7 mouse cellular contexts compared by ENCODE assay signal in the genomic region with DNA sequence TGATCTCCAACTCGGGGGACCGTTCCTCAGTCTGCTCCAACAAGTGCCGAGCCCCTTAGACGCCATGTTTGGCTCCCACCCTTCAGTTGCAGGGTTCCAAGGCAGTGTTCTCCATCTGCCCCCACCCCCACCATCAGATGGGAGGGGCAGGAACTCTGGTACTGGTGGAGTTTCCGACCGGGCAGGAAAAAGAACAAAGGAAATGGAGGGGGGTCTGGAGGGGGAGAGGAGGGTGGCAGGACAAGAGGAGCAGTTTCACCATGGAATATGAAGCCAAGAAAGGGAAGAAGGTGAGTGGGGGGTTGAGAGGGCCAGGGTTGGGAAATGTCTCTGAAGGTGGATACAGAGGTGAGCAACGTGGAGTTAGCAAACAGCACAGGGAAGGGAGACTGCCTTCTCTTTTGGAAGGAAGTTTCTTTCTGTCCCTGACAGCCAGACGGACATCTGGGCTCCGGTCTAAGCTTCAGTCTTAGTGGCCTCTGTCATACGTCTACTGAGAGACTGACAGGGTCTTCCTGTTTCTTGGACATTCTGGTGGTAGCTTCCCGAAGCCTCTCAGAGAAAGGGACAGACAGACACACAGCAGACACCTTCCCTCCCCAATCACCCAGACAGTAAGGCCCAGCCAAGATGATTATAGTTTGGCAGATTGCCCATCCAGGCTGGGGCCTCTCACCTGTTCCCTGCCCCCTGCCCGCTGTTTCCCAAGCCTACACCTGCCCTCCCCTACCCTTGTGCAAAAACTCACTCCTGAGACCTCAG. TPM values are rescaled to one million over a fixed set of nuclear protein-coding genes. Genes with fewer than 3 reads are reported as not detected.
A peak's percentile ranks its signal among the peaks of the same experiment; 100 is the strongest.
DNase-seq lines count a peak whose midpoint lies in the region; ATAC-seq lines count a peak whose summit lies in the region.

A gene (plus strand): TSS at position 209 of the 762 bp plus-strand sequence.

- ATAC-seq in embryonic facial prominence, embryonic 13.5 days (ENCODE audit: insufficient number of reproducible peaks, insufficient read depth, low FRiP score, low TSS enrichment, low read depth): 0 out of 2 replicates have a peak, but pooled peaks have one; percentile 20
- ATAC-seq in lung, embryonic 15.5 days (ENCODE audit: borderline replicate concordance, extremely low read depth, low FRiP score, low TSS enrichment): peak; percentile 66

- 0 out of 2 replicates have a peak within 1 kb of the TSS, but pooled peaks have one; percentile 1 for H3K4me2 ChIP-seq in embryonic facial prominence, embryonic 13.5 days
- peak within 1 kb of the TSS; percentile 37 for H3K4me2 ChIP-seq in lung, embryonic 15.5 days

- H3K9me3 ChIP-seq in embryonic facial prominence, embryonic 13.5 days: no peaks in the 10 kb centered on the region
- no peaks in the 10 kb centered on the region for H3K9me3 ChIP-seq in lung, embryonic 15.5 days

- no peaks in the 10 kb centered on the region for H3K4me1 ChIP-seq in embryonic facial prominence, embryonic 13.5 days
- H3K4me1 ChIP-seq in lung, embryonic 15.5 days: no peaks in the 10 kb centered on the region

- 45% methylated on average over 12 of the region's 12 CpGs for WGBS in embryonic facial prominence, embryonic 13.5 days
- 34% methylated on average over 12 of the region's 12 CpGs for WGBS in lung, embryonic 15.5 days

- DNase-seq in adrenal gland, postnatal 14 days: peak; percentile 60
- DNase-seq in kidney, adult 18-20 months: peak; percentile 61
- no peak for DNase-seq in testis, postnatal 14 days (ENCODE audit: low spot score)
- DNase-seq in spleen, postnatal 4 days (ENCODE audit: low spot score in 2 of 2): no peak
- no peak for DNase-seq in spleen, postnatal 14 days (ENCODE audit: low spot score in 2 of 2)

- H3K9ac ChIP-seq in embryonic facial prominence, embryonic 13.5 days: 0 out of 2 replicates have a peak within 1 kb of the TSS, but pooled peaks have one; percentile 27
- no peak within 1 kb of the TSS for H3K9ac ChIP-seq in lung, embryonic 15.5 days

- peaks cover 52% of the 10 kb centered on the region for H3K27me3 ChIP-seq in embryonic facial prominence, embryonic 13.5 days
- peaks cover 29% of the 10 kb centered on the region for H3K27me3 ChIP-seq in lung, embryonic 15.5 days

- no peak within 1 kb of the TSS for H3K27ac ChIP-seq in embryonic facial prominence, embryonic 13.5 days
- H3K27ac ChIP-seq in lung, embryonic 15.5 days: peak within 1 kb of the TSS; percentile 46

- no peaks in the 10 kb centered on the region for H3K36me3 ChIP-seq in embryonic facial prominence, embryonic 13.5 days
- H3K36me3 ChIP-seq in lung, embryonic 15.5 days: no peaks in the 10 kb centered on the region

- H3K4me3 ChIP-seq in embryonic facial prominence, embryonic 13.5 days: no peak within 1 kb of the TSS
- peak within 1 kb of the TSS; percentile 16 for H3K4me3 ChIP-seq in lung, embryonic 15.5 days

RNA-seq across cellular contexts. Expression of the gene that starts here (rescaled TPM):
- 15.3 and 21.3 TPM in 2 replicates for total RNA-seq in adrenal gland, postnatal 14 days (2021)
- 1.7 and 2.0 TPM in 2 replicates for polyA plus RNA-seq in embryonic facial prominence, embryonic 13.5 days (2015; fragmentation: Nextera tagmentation; extraction: Ambion mirVana)
- polyA plus RNA-seq in lung, embryonic 15.5 days (2015; fragmentation: Nextera tagmentation; extraction: Ambion mirVana): 5.3 TPM in 2 replicates

Comparison
In these comparisons a context has a peak if more than half of its experiments do, and no peak if none do; other contexts are left out.
1. DNase-seq: peak in adrenal gland, postnatal 14 days (single experiment) and kidney, adult 18-20 months (single experiment); none in testis, postnatal 14 days (single experiment), spleen, postnatal 4 days (0 of 2) and spleen, postnatal 14 days (0 of 2).